Mouse (Mus musculus): Measurements from ENCODE around the gene Hpn. TPM values are rescaled to one million over a fixed set of nuclear protein-coding genes. Genes with fewer than 3 reads are reported as not detected.

Gene Hpn
- total and polyA plus RNA-seq, 2 experiments from 2014 or later, result 0.88 TPM; not detected in 1

- DNase-seq (ENCODE audit: low spot score), result no peak
- Histone ChIP-seq H3K4me1 (ENCODE audit: insufficient read depth, low read length) (0 out of 2 replicates have a peak, but pooled peaks cover 3% of the 10 kb centered on the region), H3K9ac (replicated peaks; ENCODE audit: low read length) (no peak overlapping the region), H3K27me3 (ENCODE audit: insufficient read depth, low read length) (no peaks in the 10 kb centered on the region), H3K9me3 (ENCODE audit: low read length) (no peaks in the 10 kb centered on the region), H3K36me3 (ENCODE audit: insufficient read depth, low read length) (no peaks in the 10 kb centered on the region), H3K4me2 (ENCODE audit: low read depth, low read length) (no peak overlapping the region), H3K4me3 (ENCODE audit: low read length) (no peak overlapping the region), H3K27ac (no peak overlapping the region)
- no peak for TF ChIP-seq CTCF (IDR thresholded peaks at IDR 0.05; ENCODE audit: low read depth)
- no peak for ATAC-seq
- WGBS, result 86% methylated on average over 6 of the region's 6 CpGs
Observed at GRCm38 (mm10) chr7:31058211-31058610, 56.9 kb downstream of the Hpn start.

DNA sequence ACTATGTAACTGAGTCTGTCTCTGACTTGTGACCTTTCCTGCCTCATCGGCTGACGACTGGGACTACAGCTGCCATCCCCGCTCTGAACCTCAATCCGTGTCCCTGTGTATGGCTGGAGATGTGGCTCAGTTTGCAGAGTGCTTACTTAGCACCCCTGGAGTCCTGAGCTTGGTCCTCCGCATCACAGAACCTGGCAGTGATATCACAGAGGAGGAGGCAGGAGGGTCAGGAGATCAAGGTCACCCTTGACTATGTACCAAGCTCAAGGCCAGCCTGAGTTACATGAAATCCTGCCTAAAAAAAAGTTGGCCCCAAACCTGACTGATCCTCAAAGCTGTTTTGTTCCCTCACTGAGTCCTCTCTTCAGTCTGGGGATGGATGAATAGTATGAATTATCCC is 57.4 kb downstream of the Hpn start:
- DNase-seq (ENCODE audit: low spot score), result no peak
- Histone ChIP-seq H3K9me3 (ENCODE audit: low read length) (no peaks in the 10 kb centered on the region), H3K4me1 (ENCODE audit: insufficient read depth, low read length) (peaks cover 5% of the 10 kb centered on the region; the same call in 1 of the 2 replicates), H3K4me3 (ENCODE audit: low read length) (no peak overlapping the region), H3K36me3 (ENCODE audit: insufficient read depth, low read length) (no peaks in the 10 kb centered on the region), H3K9ac (replicated peaks; ENCODE audit: low read length) (no peak overlapping the region), H3K27me3 (ENCODE audit: insufficient read depth, low read length) (no peaks in the 10 kb centered on the region), H3K4me2 (ENCODE audit: low read depth, low read length) (no peak overlapping the region), H3K27ac (no peak overlapping the region)
- WGBS, result 68% methylated on average over 5 of the region's 5 CpGs
- no peak for ATAC-seq
- TF ChIP-seq CTCF (IDR thresholded peaks at IDR 0.05; ENCODE audit: low read depth), result no peak

DNA sequence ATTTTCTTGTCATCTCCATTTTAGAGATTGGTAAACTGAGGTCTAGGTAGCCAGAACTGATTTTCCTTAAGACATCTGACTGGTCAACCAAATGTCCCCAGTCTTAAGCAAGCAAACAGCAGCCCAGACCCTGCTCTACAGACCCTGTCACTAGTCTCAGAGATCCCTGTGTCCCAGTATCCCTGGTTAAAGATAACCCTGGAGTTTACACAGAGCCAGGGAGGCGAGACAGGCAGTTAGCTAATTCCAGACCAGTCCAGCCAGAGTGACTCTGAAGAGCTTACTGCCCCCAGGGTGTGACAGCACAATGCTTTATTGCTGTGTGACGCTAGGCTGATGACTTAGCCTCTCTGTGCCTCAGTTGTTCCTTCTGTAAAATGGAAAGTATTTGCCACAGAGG is 58.0 kb downstream of the Hpn start, which contains the start of gene Fxyd1:
Fxyd1 (minus strand) TSS at position 129 of the 400 bp plus-strand sequence.
- Histone ChIP-seq H3K4me3 (ENCODE audit: low read length) (no peak within 1 kb of the TSS), H3K4me1 (ENCODE audit: insufficient read depth, low read length) (peaks cover 11% of the 10 kb centered on the region; the same call in 1 of the 2 replicates), H3K4me2 (ENCODE audit: low read depth, low read length) (no peak within 1 kb of the TSS), H3K27me3 (ENCODE audit: insufficient read depth, low read length) (no peaks in the 10 kb centered on the region), H3K27ac (no peak within 1 kb of the TSS), H3K9ac (replicated peaks; ENCODE audit: low read length) (no peak within 1 kb of the TSS), H3K36me3 (ENCODE audit: insufficient read depth, low read length) (no peaks in the 10 kb centered on the region), H3K9me3 (ENCODE audit: low read length) (no peaks in the 10 kb centered on the region)
- no peak for TF ChIP-seq CTCF (IDR thresholded peaks at IDR 0.05; ENCODE audit: low read depth)
- no peak for ATAC-seq
- WGBS, result 73% methylated on average over 2 of the region's 2 CpGs
- no peak for DNase-seq (ENCODE audit: low spot score)

DNA sequence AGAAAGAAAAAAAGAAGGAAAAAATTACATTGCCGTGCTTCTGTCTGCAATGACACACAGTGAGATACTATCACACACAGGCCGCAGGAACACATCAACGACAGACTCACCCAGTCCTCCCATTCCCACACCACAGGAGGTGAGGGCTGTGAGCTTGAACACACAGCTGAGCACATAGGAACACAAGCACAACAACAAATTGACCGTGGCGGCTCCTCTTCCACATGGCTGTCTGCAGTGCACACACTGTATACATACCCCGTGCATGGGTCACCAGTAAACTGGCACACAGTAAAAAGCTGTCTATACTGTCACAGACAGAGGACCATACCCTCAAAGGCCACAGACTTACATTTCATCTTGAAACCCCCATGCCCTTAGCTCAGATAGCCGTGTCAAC is 58.6 kb downstream of the Hpn start:
- DNase-seq (ENCODE audit: low spot score) (no peak), ATAC-seq (no peak)
- WGBS, result 74% methylated on average over 7 of the region's 7 CpGs

GRCm38 (mm10) chr7:31055883-31056282 is 59.2 kb downstream of the Hpn start:
- DNase-seq (ENCODE audit: low spot score), result no peak
- Histone ChIP-seq H3K4me3 (ENCODE audit: low read length) (no peak overlapping the region), H3K4me1 (ENCODE audit: insufficient read depth, low read length) (peaks cover 20% of the 10 kb centered on the region; the same call in 1 of the 2 replicates), H3K9ac (replicated peaks; ENCODE audit: low read length) (no peak overlapping the region), H3K4me2 (ENCODE audit: low read depth, low read length) (no peak overlapping the region), H3K36me3 (ENCODE audit: insufficient read depth, low read length) (no peaks in the 10 kb centered on the region), H3K9me3 (ENCODE audit: low read length) (no peaks in the 10 kb centered on the region), H3K27ac (no peak overlapping the region), H3K27me3 (ENCODE audit: insufficient read depth, low read length) (peaks cover 11% of the 10 kb centered on the region; the same call in 1 of the 2 replicates)
- WGBS, result 27% methylated on average over 2 of the region's 4 CpGs
- ATAC-seq, result no peak
- TF ChIP-seq CTCF (IDR thresholded peaks at IDR 0.05; ENCODE audit: low read depth), result no peak

More for the DNA sequence above, 58.6 kb downstream of the Hpn start:
- Histone ChIP-seq H3K9ac (replicated peaks; ENCODE audit: low read length) (no peak overlapping the region), H3K9me3 (ENCODE audit: low read length) (no peaks in the 10 kb centered on the region), H3K4me1 (ENCODE audit: insufficient read depth, low read length) (peaks cover 15% of the 10 kb centered on the region; the same call in 1 of the 2 replicates), H3K36me3 (ENCODE audit: insufficient read depth, low read length) (no peaks in the 10 kb centered on the region), H3K4me3 (ENCODE audit: low read length) (no peak overlapping the region), H3K27ac (no peak overlapping the region), H3K27me3 (ENCODE audit: insufficient read depth, low read length) (peaks cover 5% of the 10 kb centered on the region; the same call in 1 of the 2 replicates), H3K4me2 (ENCODE audit: low read depth, low read length) (no peak overlapping the region)
- TF ChIP-seq CTCF (IDR thresholded peaks at IDR 0.05; ENCODE audit: low read depth), result no peak

DNA sequence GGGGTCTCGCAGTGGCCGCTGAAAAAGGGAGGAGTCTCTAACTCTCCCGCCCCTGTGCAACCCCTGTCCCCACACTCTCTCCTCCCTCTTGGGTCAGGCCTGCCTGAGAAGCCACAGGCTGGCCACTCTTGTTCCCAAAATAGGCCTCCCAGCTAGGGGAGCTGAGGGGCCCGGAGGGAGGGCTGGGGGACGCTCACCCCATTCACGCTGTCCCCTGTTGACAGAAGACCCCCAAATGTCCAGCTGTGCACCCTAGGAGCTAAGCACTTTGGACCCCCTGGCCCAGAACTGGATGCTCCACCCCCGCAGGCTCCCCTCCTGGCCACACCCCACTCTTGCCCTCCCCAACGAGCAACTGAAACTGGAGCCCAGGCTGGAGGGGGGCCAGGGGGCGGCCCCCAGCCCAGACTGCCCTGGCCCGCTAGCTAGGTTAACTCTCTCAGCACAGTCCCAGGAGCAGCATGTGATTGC is 59.7 kb downstream of the Hpn start:
- DNase-seq (ENCODE audit: low spot score) (peak; percentile 67), ATAC-seq (peak; percentile 55; the same call in 1 of the 2 replicates)
- TF ChIP-seq CTCF (IDR thresholded peaks at IDR 0.05; ENCODE audit: low read depth), result no peak
- Histone ChIP-seq H3K4me1 (ENCODE audit: insufficient read depth, low read length) (peaks cover 20% of the 10 kb centered on the region; the same call in 1 of the 2 replicates), H3K27me3 (ENCODE audit: insufficient read depth, low read length) (peaks cover 11% of the 10 kb centered on the region; the same call in 1 of the 2 replicates), H3K27ac (0 out of 2 replicates have a peak overlapping the region, but pooled peaks have one; percentile 4), H3K4me2 (ENCODE audit: low read depth, low read length) (peak overlapping the region; percentile 35), H3K36me3 (ENCODE audit: insufficient read depth, low read length) (no peaks in the 10 kb centered on the region), H3K9ac (replicated peaks; ENCODE audit: low read length) (no peak overlapping the region), H3K9me3 (ENCODE audit: low read length) (no peaks in the 10 kb centered on the region), H3K4me3 (ENCODE audit: low read length) (no peak overlapping the region)
- WGBS, result 13% methylated on average over 10 of the region's 10 CpGs

Measured in hindbrain, postnatal 0 days (tissue).